Mouse (Mus musculus): ENCODE results near the gene 9630041A04Rik. TPM values are rescaled to one million over a fixed set of nuclear protein-coding genes. Genes with fewer than 3 reads are reported as not detected.

The 9630041A04Rik gene
- total RNA-seq, 2 experiments from 2014 or later: not detected

DNA sequence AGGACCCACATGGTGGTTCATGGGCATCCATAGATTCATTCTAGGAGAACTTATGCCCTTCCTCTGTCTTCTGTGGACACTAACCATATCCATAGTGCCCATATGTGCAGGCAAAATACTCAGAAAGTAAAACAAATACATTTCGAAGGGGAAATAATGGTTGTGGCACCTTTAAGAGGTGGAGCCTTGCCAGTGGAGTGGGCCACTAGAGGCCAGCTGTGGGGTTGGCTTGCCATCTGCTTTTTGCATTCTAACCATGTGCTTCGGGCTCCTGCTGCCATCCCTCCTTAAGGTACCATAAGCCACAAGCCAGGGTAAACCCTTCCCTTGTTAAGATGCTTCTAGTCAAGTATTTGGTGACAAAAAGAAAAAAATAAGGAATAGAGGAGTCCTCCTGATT lies 119.5 kb downstream of the 9630041A04Rik start:
- DNase-seq (ENCODE audit: low spot score): no peak
- intact Hi-C loops (cut with DNase I): no loop called here

DNA sequence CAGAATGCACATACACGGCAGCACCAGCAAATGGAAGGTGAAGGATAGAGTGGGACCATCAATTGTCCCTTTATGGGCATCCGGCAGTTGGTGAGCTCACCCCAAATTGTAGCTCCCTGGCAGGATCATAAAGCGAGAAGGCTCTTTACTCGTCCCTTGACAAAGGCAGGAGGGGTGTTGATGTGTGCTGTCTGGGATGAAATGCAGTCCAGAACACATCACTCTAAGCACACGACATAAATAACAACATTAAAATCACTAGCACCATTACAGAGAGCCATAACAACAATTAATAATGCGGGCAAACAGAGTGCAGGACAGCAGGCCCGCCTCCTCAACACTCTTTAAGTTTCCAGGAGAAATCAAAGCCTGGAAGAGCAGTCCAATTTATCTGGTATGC lies 120.7 kb downstream of the 9630041A04Rik start:
- intact Hi-C loops (cut with DNase I): no loop called here
- no peak for DNase-seq (ENCODE audit: low spot score)

DNA sequence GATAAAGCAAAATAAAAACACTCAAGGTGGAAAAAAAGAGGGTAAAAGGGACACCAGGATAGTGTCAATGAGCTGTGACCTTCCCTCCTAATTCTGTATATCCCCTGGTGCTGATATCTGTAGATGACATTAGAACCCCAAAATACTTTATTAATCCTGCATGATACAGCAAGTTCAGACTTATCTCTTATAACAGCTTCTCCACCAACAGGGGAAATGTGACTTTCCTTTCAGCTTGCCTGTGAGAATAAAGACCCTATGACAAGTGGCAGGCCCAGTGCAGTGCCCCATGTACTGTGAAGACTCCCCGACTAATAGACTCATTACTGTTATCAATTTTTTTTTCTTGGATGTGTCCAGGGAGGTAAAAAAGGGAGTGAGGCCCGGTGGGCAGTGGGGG lies 125.3 kb downstream of the 9630041A04Rik start:
- intact Hi-C loops (cut with DNase I): no loop called here

DNA sequence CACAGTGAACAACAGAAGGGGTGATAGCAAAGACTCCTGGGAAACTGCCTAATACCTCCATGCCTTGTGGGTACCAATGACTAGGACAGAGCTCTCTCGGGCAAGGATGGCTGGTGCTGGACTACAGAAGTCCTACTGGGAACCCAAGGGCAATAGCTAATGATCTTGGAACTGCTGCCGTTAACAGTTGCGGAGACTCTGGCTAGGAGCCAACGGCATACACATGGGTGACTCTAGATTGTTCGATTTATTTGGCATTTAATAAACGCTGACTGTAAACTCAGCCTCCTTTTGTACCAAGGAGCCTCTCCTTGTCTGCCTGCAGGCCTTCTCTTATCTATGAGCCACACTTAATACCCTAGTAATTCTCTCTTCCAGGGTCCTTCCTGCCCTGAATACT lies 128.4 kb downstream of the 9630041A04Rik start:
- intact Hi-C loops (cut with DNase I): no loop called here
- DNase-seq (ENCODE audit: low spot score): no peak

More for the DNA sequence above, 125.3 kb downstream of the 9630041A04Rik start:
- DNase-seq (ENCODE audit: low spot score): no peak

DNA sequence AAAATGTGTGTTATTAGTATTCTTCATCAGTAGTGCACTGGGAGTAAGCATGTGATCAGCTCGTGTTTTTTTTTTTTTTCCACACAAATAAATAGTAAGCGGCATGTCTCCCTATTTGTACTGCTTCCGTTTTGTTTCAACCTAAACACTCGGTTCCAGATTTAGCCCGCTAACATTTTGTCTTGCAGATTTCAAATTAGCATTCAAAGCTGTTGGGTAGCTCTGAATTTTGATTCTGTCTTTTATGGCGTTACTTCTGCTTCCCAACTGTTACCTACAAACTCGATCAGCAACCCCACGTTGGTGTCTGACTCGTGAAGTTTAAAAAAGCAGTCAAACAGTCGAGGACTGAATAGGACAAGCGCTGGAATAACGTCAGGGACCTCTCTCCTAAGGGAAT lies 129.2 kb downstream of the 9630041A04Rik start:
- no peak for DNase-seq (ENCODE audit: low spot score)
- intact Hi-C loops (cut with DNase I): no loop called here
